Mouse (Mus musculus) thymus, adult 2 months (tissue): ENCODE measurements around the gene Pcsk5. TPM values are rescaled to one million over a fixed set of nuclear protein-coding genes. Genes with fewer than 3 reads are reported as not detected.

Experiments used
- DNase-seq: peaks from one replicate; pipeline ENCODE4 v3.0.0; 2021
- H3K27ac ChIP-seq: fragments of 200-500 bp; 2 replicates; pipeline ENCODE4 v1.5.1; 2012; ENCODE audit warnings: low read length, control low read depth; ENCODE audit not compliant: control insufficient read depth, insufficient read depth
- H3K27me3 ChIP-seq: fragments of 200-500 bp; 2 replicates; pipeline ENCODE4 v1.6.1; 2012; ENCODE audit warnings: mild to moderate bottlenecking, low read length, moderate library complexity, mixed read lengths; ENCODE audit not compliant: control insufficient read depth, insufficient read depth
- H3K36me3 ChIP-seq: fragments of 200-500 bp; 2 replicates; pipeline ENCODE4 v1.6.1; 2012; ENCODE audit warnings: mild to moderate bottlenecking, low read length, moderate library complexity; ENCODE audit not compliant: control insufficient read depth, insufficient read depth
- H3K4me1 ChIP-seq: fragments of 200-500 bp; replicated peaks from 2 replicates; pipeline ENCODE4 v1.6.1; 2012; ENCODE audit warnings: low read length; ENCODE audit not compliant: control insufficient read depth, insufficient read depth
- H3K4me3 ChIP-seq: fragments of 200-500 bp; 2 replicates; pipeline ENCODE4 v1.5.1; 2012; ENCODE audit warnings: mild to moderate bottlenecking, low read length, control low read depth, moderate library complexity; ENCODE audit not compliant: control insufficient read depth, insufficient read depth
- CTCF ChIP-seq: fragments of 200-500 bp; IDR thresholded peaks from 2 replicates; pipeline ENCODE4 v1.5.1; 2012; ENCODE audit warnings: mild to moderate bottlenecking, control low read depth, low read length, moderate library complexity, borderline replicate concordance; ENCODE audit not compliant: control insufficient read depth, poor library complexity, insufficient read depth; ENCODE audit errors: extremely low read depth
- POLR2A ChIP-seq: fragments of 200-500 bp; IDR thresholded peaks from 2 replicates; pipeline ENCODE4 v1.6.1; 2012; ENCODE audit warnings: mild to moderate bottlenecking, low read length, control low read depth, moderate library complexity; ENCODE audit not compliant: control insufficient read depth, poor library complexity, insufficient read depth; ENCODE audit errors: extremely low read depth
- WGBS: fragments of 180-500 bp; shearing (Covaris S2); methylation state at CpG from one replicate; pipeline ENCODE4 v1.1.7; 2018; 5-methylcytosine and 5-hydroxymethylcytosine counted together
- polyA plus RNA-seq: library from polyadenylated mRNA; depleted of rRNA; stranded (reverse); fragments of >200 nt; gene quantifications from 2 replicates; pipeline ENCODE4 v1.2.3, GENCODE M21; 2012

Gene Pcsk5
- polyA plus RNA-seq, 1 experiment: 0.58 TPM

DNA sequence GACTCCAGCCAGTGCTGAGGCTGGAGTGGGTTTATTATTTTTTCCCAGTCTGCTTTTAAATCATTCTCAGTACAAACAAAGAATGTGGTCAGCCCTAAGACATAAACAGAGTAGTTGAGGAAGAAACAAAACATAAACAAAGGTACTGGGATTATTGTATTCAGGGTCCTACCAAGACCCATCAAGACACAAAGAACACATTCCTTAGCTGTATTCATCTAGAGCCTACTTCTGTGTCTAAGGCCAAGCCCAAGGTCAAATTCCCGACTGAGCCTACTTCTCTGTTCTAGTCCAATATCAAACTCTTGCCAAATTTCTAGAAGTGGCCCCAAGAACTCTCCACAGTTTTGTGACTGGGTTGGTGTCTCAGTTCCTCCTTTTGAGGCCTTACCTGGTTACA, 419.6 kb downstream of the Pcsk5 start:
- DNase-seq: no peak
- H3K27ac ChIP-seq: no peak overlapping the region
- no peaks in the 10 kb centered on the region for H3K4me1 ChIP-seq
- WGBS: 72% methylated on average over 1 of the region's 1 CpGs
- no peak overlapping the region for H3K4me3 ChIP-seq
- no peaks in the 10 kb centered on the region for H3K27me3 ChIP-seq
- TF ChIP-seq CTCF (no peak), POLR2A (no peak)
- H3K36me3 ChIP-seq: no peaks in the 10 kb centered on the region

DNA sequence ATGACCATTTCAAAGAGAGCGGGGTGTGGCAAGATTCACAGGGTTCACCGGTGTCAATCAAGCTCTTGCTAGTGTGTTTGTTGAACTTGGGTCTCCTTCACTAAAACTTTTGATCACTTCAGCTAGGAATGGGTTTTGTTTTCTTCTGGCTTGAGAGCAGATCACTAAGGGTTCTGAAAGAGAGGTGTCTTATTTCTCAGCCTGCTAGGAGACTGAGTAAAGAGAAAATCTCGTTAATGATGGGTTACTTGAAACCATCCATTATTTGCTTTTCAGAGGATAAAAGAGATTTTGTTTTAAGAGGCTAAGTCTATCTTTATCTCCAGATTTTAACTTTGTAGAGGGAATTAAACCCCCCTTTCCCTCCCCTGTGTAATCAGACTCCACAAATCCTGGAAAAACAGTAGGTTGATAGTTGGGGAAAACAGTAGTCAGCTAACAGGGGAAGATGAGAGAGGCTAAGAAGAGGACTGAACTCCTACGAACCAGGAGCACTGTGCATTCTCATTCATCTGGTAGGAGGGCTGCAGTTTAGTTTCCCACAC, 424.4 kb downstream of the Pcsk5 start:
- TF ChIP-seq POLR2A (no peak), CTCF (no peak)
- Histone ChIP-seq H3K4me3 (no peak overlapping the region), H3K27me3 (no peaks in the 10 kb centered on the region), H3K4me1 (no peaks in the 10 kb centered on the region), H3K27ac (no peak overlapping the region), H3K36me3 (no peaks in the 10 kb centered on the region)
- DNase-seq: no peak
- 87% methylated on average over 4 of the region's 4 CpGs for WGBS

DNA sequence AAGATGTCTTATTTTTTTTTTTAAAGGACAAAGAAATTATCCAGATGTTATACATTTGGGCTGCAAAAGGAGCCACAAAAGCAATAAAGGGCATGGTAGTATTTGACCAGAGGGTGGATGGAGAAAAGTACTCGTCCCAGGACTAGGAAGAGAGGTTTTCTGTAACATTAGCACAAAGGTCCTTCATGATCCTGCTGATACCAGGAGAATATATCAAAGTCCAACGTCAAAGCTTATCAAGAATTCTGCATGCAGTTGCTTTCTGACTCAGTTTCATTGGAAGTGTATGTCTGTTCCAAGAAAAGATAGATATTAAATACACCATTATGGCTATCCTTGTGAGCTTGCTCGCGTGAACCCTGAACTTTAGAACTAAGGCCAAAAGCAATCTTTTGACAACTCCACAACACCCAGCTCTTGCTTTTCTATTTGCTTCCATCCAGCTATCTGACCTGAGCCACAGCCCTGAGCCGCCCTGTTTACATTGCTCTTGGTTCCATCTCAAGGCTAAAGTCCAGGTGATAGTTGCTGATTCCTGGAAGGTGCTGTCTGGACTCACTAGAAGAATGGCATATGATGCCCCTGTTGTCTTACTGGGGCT, 426.9 kb downstream of the Pcsk5 start:
- DNase-seq: no peak
- no peaks in the 10 kb centered on the region for H3K4me1 ChIP-seq
- H3K4me3 ChIP-seq: no peak overlapping the region
- WGBS: 94% methylated on average over 5 of the region's 5 CpGs
- H3K27ac ChIP-seq: no peak overlapping the region
- no peak for TF ChIP-seq POLR2A
- TF ChIP-seq CTCF: no peak
- no peaks in the 10 kb centered on the region for H3K36me3 ChIP-seq
- H3K27me3 ChIP-seq: no peaks in the 10 kb centered on the region

DNA sequence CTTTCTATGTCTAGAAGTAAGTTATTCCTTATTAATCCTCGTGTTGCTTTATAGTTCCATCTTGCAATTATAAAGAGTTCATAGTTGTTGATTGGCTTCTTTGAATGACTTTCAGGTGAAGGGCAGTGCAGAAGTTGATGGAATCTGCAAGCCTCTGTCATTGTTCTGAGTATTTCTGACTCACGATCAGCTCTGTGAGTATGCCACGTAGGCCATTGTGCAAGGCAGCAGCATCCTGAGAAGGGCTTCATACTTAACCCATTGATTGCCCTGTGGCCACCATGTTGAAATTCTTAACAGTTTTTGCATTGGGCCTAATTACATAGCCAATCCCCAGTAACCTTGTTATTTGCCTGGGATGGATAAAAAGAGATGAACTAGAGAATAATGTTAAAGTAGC, 428.1 kb downstream of the Pcsk5 start:
- no peaks in the 10 kb centered on the region for H3K27me3 ChIP-seq
- H3K4me3 ChIP-seq: no peak overlapping the region
- TF ChIP-seq POLR2A: no peak
- TF ChIP-seq CTCF: no peak
- no peak for DNase-seq
- no peak overlapping the region for H3K27ac ChIP-seq
- no peaks in the 10 kb centered on the region for H3K36me3 ChIP-seq
- 86% methylated on average over 3 of the region's 3 CpGs for WGBS
- H3K4me1 ChIP-seq: no peaks in the 10 kb centered on the region

DNA sequence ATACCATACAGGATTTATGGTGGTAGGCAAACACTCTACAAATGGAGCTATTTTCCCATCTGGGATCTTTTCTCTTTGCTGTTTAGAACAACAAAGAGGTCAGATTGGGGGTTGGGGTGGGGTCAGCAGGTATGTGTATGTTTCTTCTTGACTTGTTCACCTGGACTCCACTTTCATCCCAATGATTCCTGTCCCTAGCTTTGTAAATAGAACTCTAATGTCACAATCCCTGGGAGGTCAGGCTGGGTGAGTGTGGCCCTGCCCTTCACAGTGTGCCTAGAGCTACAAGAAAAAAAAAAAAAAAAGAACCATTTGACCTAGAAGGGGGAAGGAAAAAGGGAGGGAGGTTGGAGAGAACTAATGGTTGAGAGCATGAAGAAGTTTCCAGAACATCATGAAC, 428.8 kb downstream of the Pcsk5 start:
- Histone ChIP-seq H3K4me1 (no peaks in the 10 kb centered on the region), H3K36me3 (no peaks in the 10 kb centered on the region), H3K27me3 (no peaks in the 10 kb centered on the region), H3K4me3 (no peak overlapping the region), H3K27ac (no peak overlapping the region)
- no peak for TF ChIP-seq POLR2A
- no peak for TF ChIP-seq CTCF
- no peak for DNase-seq

DNA sequence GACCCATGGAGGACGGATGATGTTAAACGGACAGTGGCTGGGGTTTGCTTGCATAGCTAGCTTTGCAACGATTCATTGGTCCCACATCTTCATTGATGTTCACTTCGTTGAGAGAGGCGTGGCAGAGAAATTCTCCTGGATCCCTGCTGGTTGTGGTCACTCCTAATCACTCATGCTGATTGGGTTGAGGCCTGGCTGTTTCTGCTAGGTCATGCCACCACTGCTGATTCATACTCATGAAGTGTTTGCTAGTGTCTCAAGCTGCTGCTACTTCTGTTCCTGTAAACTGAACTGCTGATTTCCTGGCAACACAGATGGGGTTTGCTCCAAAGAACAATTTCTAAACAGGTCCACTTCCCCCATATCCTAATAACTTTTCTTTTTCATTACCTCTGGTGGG, 430.6 kb downstream of the Pcsk5 start:
- no peak for TF ChIP-seq POLR2A
- no peak for TF ChIP-seq CTCF
- Histone ChIP-seq H3K36me3 (no peaks in the 10 kb centered on the region), H3K27ac (no peak overlapping the region), H3K4me1 (no peaks in the 10 kb centered on the region), H3K27me3 (no peaks in the 10 kb centered on the region), H3K4me3 (no peak overlapping the region)
- 98% methylated on average over 5 of the region's 5 CpGs for WGBS
- no peak for DNase-seq

DNA sequence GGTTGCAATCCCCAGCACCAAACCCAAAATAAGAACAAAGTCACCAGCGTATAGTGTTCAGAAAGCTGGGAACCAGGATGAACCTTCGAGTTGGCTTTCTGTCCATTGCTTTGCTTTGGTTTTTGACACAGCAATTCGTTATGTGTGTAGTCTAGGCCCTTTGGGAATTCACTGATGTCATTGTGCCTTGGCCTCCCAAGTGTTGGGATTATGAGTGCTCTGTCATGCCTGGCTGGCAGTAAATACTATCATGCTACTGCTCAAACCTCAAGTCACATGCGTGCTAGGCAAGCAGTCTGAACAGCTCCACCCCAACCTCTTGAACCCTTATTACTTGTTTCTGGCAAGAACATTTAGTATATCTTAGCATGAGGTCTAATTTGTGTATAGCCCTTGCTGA, 434.3 kb downstream of the Pcsk5 start:
- no peaks in the 10 kb centered on the region for H3K4me1 ChIP-seq
- H3K27ac ChIP-seq: no peak overlapping the region
- H3K27me3 ChIP-seq: no peaks in the 10 kb centered on the region
- H3K36me3 ChIP-seq: peaks cover 18% of the 10 kb centered on the region; the same call in 1 of the 2 replicates
- TF ChIP-seq POLR2A (no peak), CTCF (no peak)
- no peak overlapping the region for H3K4me3 ChIP-seq
- no peak for DNase-seq
- 93% methylated on average over 4 of the region's 4 CpGs for WGBS
